Mouse (Mus musculus) B cell, adult 2 months (primary cell): ENCODE data around the gene Sash3.
"Not testable (repeated sequence)": the region's sequence is repeated elsewhere in the genome, so short reads cannot be mapped to it uniquely, and the experiment has no call there.

Experiments used
- DNase-seq, 2 experiments: peaks; one replicate each; pipeline ENCODE4 v3.0.0; 2022

Gene Sash3

DNA sequence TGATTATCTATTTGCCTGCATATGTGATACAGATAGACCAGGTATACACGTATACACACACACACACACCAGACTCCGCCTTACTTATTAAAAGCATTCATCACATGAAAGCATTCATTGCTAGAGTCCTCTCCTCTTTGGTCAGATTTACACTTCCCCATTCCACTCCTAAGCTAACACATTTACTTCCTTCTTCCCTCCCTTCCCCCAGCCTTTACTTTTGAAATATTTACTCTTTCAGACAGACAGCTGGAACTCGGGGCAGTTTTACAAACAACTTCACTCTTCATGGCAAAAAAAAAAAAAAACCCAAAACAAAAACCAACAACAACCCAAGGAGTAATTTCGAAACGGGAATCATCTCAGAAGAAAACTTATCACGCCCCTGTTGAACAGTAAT, 58.2 kb downstream of the Sash3 start:
- DNase-seq = no peak

DNA sequence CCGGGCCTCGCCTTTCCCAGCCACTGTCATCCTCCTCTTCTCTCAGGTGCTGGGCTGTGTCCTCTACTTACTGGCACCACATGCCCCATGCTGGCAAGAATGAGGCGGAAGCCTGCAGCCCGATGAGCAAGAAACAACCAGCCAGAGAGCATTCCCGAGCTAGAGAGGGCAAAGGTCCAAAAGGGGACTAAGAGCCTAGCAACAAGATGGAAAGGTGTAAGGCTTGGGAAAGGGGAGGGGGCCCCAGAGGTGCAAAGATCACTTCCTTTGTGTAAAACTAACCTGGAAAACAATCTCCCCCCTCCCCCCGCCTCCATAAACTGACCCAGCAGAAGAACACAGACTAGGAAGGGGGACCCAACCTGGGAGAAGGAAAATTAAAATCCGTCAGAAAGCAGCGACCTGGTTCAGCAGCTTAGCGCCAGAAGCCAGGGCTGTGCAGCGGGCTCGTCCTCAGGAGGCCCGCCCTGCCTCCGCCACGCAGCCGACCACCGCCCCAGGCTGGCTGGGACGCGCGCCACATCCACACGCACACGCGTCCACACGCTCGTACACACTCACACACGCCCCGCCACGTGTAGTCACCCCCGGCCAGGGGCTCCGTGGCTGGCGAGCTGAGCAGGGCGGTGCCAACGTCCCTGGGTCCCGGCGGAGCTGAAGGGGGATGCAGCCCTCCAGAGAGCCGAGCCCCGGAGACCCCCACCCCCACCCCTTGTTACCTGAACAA, 61.7 kb downstream of the Sash3 start:
- peak in 1 of 2 experiments; percentile 5 for DNase-seq

GRCm38 (mm10) chrX:48208519-48209185, 62.4 kb downstream of the Sash3 start, which contains the start of gene Zdhhc9:
TSS of gene Zdhhc9 (minus strand) at chrX:48208878.
- DNase-seq = peak; percentile 83 to 86

DNA sequence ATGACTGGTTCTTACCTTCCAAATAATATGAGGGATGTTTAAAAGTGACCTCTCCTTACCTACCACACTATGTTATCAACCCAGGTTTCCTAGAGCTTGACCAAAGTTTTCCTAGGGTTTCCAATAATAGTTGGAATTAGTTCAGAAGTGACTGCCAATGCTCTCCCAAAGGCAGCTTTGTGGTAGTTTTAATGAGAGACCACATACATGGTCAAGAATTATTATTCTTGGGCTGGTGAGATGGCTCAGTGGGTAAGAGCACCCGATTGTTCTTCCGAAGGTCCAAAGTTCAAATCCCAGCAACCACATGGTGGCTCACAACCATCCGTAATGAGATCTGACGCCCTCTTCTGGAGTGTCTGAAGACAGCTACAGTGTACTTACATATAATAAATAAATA, 63.5 kb downstream of the Sash3 start:
- not testable (repeated sequence) for DNase-seq
